Mouse (Mus musculus): Measurements from ENCODE around the gene Rngtt. TPM values are rescaled to one million over a fixed set of nuclear protein-coding genes. Genes with fewer than 3 reads are reported as not detected.

The Rngtt gene
- polyA plus RNA-seq, 1 experiment = 5.1 TPM

GRCm38 (mm10) chr4:33544755-33545576 lies 234.9 kb downstream of the Rngtt start:
- Histone ChIP-seq H3K27me3 (ENCODE audit: control insufficient read depth, insufficient read depth, insufficient read length) (no peaks in the 10 kb centered on the region), H3K4me3 (ENCODE audit: insufficient read depth, poor library complexity, severe bottlenecking) (no peak overlapping the region), H3ac (ENCODE audit: control insufficient read depth, insufficient read length, low read depth) (no peak overlapping the region), H3K79me2 (ENCODE audit: control insufficient read depth, insufficient read depth) (no peaks in the 10 kb centered on the region), H3K79me3 (ENCODE audit: low read depth) (no peaks in the 10 kb centered on the region), H3K36me3 (ENCODE audit: control insufficient read depth, insufficient read depth) (no peaks in the 10 kb centered on the region)
- TF ChIP-seq FOSL1 (IDR thresholded peaks at IDR 0.05; ENCODE audit: insufficient read depth, low read length, poor library complexity, severe bottlenecking) = no peak
- TF ChIP-seq USF1 (IDR thresholded peaks at IDR 0.05; ENCODE audit: low read depth) = no peak
- no peak for TF ChIP-seq CEBPB (IDR thresholded peaks at IDR 0.05; ENCODE audit: low read depth)
- TF ChIP-seq MAX (IDR thresholded peaks at IDR 0.05) = no peak
- no peak for TF ChIP-seq MYOG (IDR thresholded peaks at IDR 0.05; ENCODE audit: control insufficient read depth, extremely low read depth, insufficient read length)

- Histone ChIP-seq H3K4me3 (ENCODE audit: insufficient read depth, poor library complexity, severe bottlenecking) (no peak overlapping the region), H3K36me3 (ENCODE audit: control insufficient read depth, insufficient read depth) (no peaks in the 10 kb centered on the region), H3ac (ENCODE audit: control insufficient read depth, insufficient read length, low read depth) (no peak overlapping the region), H3K79me2 (ENCODE audit: control insufficient read depth, insufficient read depth) (no peaks in the 10 kb centered on the region), H3K27me3 (ENCODE audit: control insufficient read depth, insufficient read depth, insufficient read length) (no peaks in the 10 kb centered on the region), H3K79me3 (ENCODE audit: low read depth) (no peaks in the 10 kb centered on the region)
- TF ChIP-seq MYOG (IDR thresholded peaks at IDR 0.05; ENCODE audit: control insufficient read depth, extremely low read depth, insufficient read length) (no peak), USF1 (IDR thresholded peaks at IDR 0.05; ENCODE audit: low read depth) (no peak), MAX (IDR thresholded peaks at IDR 0.05) (no peak), CTCF (IDR thresholded peaks at IDR 0.05; ENCODE audit: control insufficient read depth, insufficient read depth, insufficient read length) (no peak), MYOD1 (IDR thresholded peaks at IDR 0.05; ENCODE audit: control insufficient read depth, insufficient read length, low read depth) (no peak), CEBPB (IDR thresholded peaks at IDR 0.05; ENCODE audit: low read depth) (no peak), FOSL1 (IDR thresholded peaks at IDR 0.05; ENCODE audit: insufficient read depth, low read length, poor library complexity, severe bottlenecking) (no peak)
These were observed 235.4 kb downstream of the Rngtt start for GRCm38 (mm10) chr4:33545577-33545879.

GRCm38 (mm10) chr4:33546278-33546677 lies 236.2 kb downstream of the Rngtt start:
- H3K4me3 ChIP-seq (ENCODE audit: insufficient read depth, poor library complexity, severe bottlenecking) = no peak overlapping the region
- no peak for TF ChIP-seq MYOG (IDR thresholded peaks at IDR 0.05; ENCODE audit: control insufficient read depth, extremely low read depth, insufficient read length)
- no peak for TF ChIP-seq MAX (IDR thresholded peaks at IDR 0.05)
- no peak for TF ChIP-seq MYOD1 (IDR thresholded peaks at IDR 0.05; ENCODE audit: control insufficient read depth, insufficient read length, low read depth)
- TF ChIP-seq FOSL1 (IDR thresholded peaks at IDR 0.05; ENCODE audit: insufficient read depth, low read length, poor library complexity, severe bottlenecking) = no peak
- no peak for TF ChIP-seq CTCF (IDR thresholded peaks at IDR 0.05; ENCODE audit: control insufficient read depth, insufficient read depth, insufficient read length)
- TF ChIP-seq USF1 (IDR thresholded peaks at IDR 0.05; ENCODE audit: low read depth) = no peak
- no peak for TF ChIP-seq CEBPB (IDR thresholded peaks at IDR 0.05; ENCODE audit: low read depth)
- no peaks in the 10 kb centered on the region for H3K79me3 ChIP-seq (ENCODE audit: low read depth)

GRCm38 (mm10) chr4:33547315-33547929 lies 237.3 kb downstream of the Rngtt start:
- Histone ChIP-seq H3K79me2 (ENCODE audit: control insufficient read depth, insufficient read depth) (no peaks in the 10 kb centered on the region), H3K79me3 (ENCODE audit: low read depth) (no peaks in the 10 kb centered on the region), H3K36me3 (ENCODE audit: control insufficient read depth, insufficient read depth) (no peaks in the 10 kb centered on the region), H3ac (ENCODE audit: control insufficient read depth, insufficient read length, low read depth) (no peak overlapping the region), H3K27me3 (ENCODE audit: control insufficient read depth, insufficient read depth, insufficient read length) (no peaks in the 10 kb centered on the region), H3K4me3 (ENCODE audit: insufficient read depth, poor library complexity, severe bottlenecking) (no peak overlapping the region)
- TF ChIP-seq FOSL1 (IDR thresholded peaks at IDR 0.05; ENCODE audit: insufficient read depth, low read length, poor library complexity, severe bottlenecking) = no peak
- TF ChIP-seq MYOG (IDR thresholded peaks at IDR 0.05; ENCODE audit: control insufficient read depth, extremely low read depth, insufficient read length) = no peak
- no peak for TF ChIP-seq MAX (IDR thresholded peaks at IDR 0.05)
- TF ChIP-seq USF1 (IDR thresholded peaks at IDR 0.05; ENCODE audit: low read depth) = no peak
- TF ChIP-seq CEBPB (IDR thresholded peaks at IDR 0.05; ENCODE audit: low read depth) = no peak
- TF ChIP-seq CTCF (IDR thresholded peaks at IDR 0.05; ENCODE audit: control insufficient read depth, insufficient read depth, insufficient read length) = no peak
- no peak for TF ChIP-seq MYOD1 (IDR thresholded peaks at IDR 0.05; ENCODE audit: control insufficient read depth, insufficient read length, low read depth)

More at GRCm38 (mm10) chr4:33546278-33546677, 236.2 kb downstream of the Rngtt start:
- Histone ChIP-seq H3K79me2 (ENCODE audit: control insufficient read depth, insufficient read depth) (no peaks in the 10 kb centered on the region), H3K27me3 (ENCODE audit: control insufficient read depth, insufficient read depth, insufficient read length) (no peaks in the 10 kb centered on the region), H3ac (ENCODE audit: control insufficient read depth, insufficient read length, low read depth) (no peak overlapping the region), H3K36me3 (ENCODE audit: control insufficient read depth, insufficient read depth) (no peaks in the 10 kb centered on the region)

GRCm38 (mm10) chr4:33549606-33550005 lies 239.5 kb downstream of the Rngtt start:
- Histone ChIP-seq H3K36me3 (ENCODE audit: control insufficient read depth, insufficient read depth) (no peaks in the 10 kb centered on the region), H3K27me3 (ENCODE audit: control insufficient read depth, insufficient read depth, insufficient read length) (no peaks in the 10 kb centered on the region), H3K4me3 (ENCODE audit: insufficient read depth, poor library complexity, severe bottlenecking) (no peak overlapping the region), H3K79me2 (ENCODE audit: control insufficient read depth, insufficient read depth) (no peaks in the 10 kb centered on the region), H3K79me3 (ENCODE audit: low read depth) (no peaks in the 10 kb centered on the region), H3ac (ENCODE audit: control insufficient read depth, insufficient read length, low read depth) (no peak overlapping the region)
- TF ChIP-seq CEBPB (IDR thresholded peaks at IDR 0.05; ENCODE audit: low read depth) = no peak
- TF ChIP-seq MAX (IDR thresholded peaks at IDR 0.05) = no peak
- TF ChIP-seq MYOD1 (IDR thresholded peaks at IDR 0.05; ENCODE audit: control insufficient read depth, insufficient read length, low read depth) = no peak
- TF ChIP-seq CTCF (IDR thresholded peaks at IDR 0.05; ENCODE audit: control insufficient read depth, insufficient read depth, insufficient read length) = no peak
- no peak for TF ChIP-seq FOSL1 (IDR thresholded peaks at IDR 0.05; ENCODE audit: insufficient read depth, low read length, poor library complexity, severe bottlenecking)
- TF ChIP-seq USF1 (IDR thresholded peaks at IDR 0.05; ENCODE audit: low read depth) = no peak
- no peak for TF ChIP-seq MYOG (IDR thresholded peaks at IDR 0.05; ENCODE audit: control insufficient read depth, extremely low read depth, insufficient read length)

Small RNA genes within 50 kb of the gene (microRNA-seq; reads per million reads assigned to microRNA genes)
- 0.16 reads per million for gene Mir8118 (ENCODE audit: borderline microRNAs expressed)

Other genes with a start within 250 kb of the Rngtt start
- gene Gabrr2, start 247.3 kb upstream of the Rngtt start, polyA plus RNA-seq (2012; fragmentation: generic; extraction: Trizol) = 0.11 TPM
- 0.01 TPM for gene Gabrr1, start 177.8 kb upstream of the Rngtt start, polyA plus RNA-seq (2012; fragmentation: generic; extraction: Trizol)
- gene Pm20d2, start 120.6 kb upstream of the Rngtt start, polyA plus RNA-seq (2012; fragmentation: generic; extraction: Trizol) = not detected
- gene Srsf12, start 101.3 kb upstream of the Rngtt start, polyA plus RNA-seq (2012; fragmentation: generic; extraction: Trizol) = not detected
- 9.1 TPM for gene Pnrc1, start 20.1 kb upstream of the Rngtt start, polyA plus RNA-seq (2012; fragmentation: generic; extraction: Trizol)

All from C2C12 (cell line).